Mouse (Mus musculus) CD8-positive naive resting alpha-beta T cell, adult 2 months (primary cell): ENCODE data around the gene Gkn2.

ENCODE experiments used
- DNase-seq, 2 experiments: peaks; one replicate each; pipeline ENCODE4 v3.0.0; 2022; ENCODE audit warnings: low read depth in 2 of 2, low spot score in 2 of 2

Gkn2 gene

DNA sequence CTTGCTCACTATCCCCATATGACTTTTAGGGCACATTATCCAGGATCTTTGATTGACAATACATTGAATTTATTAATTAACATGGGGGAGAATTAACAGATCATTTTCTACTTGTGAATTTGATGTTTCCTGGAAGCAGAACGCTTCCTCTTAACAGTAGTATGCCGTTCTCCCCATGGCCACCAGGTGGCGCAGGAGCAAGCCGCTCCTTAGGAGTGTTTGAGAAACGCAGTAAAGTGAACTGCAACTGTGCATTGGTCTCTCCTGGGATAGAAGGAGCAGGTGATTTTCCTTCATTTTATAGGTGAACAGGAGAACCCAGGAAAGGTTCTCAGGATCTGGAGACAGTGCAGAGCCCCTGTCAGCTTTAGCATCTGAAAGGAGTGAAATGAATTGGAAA is 26.0 kb downstream of the Gkn2 start:
- DNase-seq, result peak; percentile 69 to 76

DNA sequence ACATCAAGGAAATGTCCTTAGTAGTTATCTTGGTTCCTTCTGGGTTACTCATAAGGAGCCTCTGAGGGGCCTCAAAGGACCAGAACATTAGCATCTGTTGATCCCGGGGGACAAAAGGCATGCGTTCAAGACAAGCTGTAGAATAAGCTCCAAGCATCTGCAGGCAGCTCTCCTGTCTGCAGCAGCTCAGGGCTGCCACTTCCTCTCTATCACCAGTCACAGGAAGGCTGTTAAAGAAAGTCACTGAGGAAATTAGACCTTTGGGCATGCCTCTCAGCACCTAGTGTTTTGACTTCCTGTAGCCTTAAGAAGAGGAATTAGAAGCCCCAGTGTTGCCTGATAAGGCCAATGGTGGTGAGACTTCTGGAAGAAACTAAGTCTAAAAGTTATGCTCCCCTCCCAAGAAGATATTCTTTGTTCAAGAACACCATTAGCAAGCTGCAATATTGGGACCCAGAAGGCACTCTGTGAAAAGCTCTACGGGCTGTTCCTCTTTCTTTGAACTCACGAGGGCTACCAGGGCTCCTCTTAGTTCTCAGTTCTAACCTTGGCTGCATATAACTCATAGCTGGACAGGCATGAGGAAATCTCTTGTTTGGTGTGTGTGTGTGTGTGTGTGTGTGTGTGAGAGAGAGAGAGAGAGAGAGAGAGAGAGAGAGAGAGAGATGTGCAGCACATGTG is 26.9 kb downstream of the Gkn2 start:
- peak in 1 of 2 experiments; percentile 15 for DNase-seq

DNA sequence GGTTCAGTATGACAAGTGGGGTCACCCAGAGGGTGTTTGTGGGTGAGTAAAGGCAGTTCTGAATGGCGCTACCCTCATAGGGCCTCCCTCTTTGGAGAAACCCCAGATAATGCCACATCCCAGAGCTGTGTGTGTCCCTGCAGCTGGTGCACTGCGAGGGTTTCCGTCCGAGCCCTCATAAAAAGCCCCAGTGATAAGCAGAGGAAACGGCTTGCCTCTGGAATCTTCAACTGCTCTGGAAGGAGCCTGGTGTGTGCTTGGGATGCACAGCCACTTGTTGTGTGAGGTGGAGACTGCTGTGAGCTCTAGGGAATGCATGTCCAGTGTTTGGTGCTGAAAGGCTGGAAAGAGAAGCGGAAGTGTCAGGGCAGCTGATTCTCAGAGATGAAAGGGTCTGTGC is 28.3 kb downstream of the Gkn2 start:
- no peak for DNase-seq

DNA sequence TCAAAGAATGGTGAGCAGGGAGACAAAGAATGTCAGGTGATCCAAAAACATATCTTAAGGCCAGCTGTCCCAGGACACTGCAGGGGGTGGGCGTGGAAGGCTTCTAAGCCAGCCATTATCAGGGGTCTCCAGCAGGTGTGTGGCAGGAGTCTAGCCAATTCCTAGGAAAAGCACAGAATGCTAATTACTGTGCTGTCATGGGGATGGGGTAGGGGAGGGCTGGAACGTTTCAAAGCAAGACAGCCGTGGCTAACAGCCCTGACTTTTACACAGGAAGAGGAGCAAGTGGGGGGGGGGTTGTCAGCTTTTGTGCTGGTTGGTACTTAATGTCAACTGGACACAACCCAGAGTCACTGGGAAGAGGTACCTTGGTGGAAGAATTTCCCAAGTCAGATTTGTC is 38.9 kb downstream of the Gkn2 start:
- DNase-seq, result no peak

DNA sequence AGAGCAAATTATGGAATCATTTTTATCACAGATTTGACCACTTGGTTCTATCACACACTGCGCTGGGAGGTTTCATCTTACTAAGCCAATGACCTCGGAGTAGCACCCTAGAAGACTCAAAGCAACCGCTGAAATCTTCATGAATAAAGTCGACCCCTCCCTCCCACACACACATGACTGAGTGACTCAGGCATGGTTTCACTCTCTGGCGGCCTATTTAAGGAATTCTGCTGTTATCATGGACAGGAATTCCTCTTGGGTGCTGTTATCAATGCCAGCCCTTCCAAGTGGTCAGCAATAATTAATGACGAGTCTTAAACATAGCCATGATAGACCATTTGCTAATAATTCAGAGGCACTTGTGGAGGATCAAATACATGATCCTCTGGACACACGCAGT is 49.1 kb downstream of the Gkn2 start:
- DNase-seq, result no peak

DNA sequence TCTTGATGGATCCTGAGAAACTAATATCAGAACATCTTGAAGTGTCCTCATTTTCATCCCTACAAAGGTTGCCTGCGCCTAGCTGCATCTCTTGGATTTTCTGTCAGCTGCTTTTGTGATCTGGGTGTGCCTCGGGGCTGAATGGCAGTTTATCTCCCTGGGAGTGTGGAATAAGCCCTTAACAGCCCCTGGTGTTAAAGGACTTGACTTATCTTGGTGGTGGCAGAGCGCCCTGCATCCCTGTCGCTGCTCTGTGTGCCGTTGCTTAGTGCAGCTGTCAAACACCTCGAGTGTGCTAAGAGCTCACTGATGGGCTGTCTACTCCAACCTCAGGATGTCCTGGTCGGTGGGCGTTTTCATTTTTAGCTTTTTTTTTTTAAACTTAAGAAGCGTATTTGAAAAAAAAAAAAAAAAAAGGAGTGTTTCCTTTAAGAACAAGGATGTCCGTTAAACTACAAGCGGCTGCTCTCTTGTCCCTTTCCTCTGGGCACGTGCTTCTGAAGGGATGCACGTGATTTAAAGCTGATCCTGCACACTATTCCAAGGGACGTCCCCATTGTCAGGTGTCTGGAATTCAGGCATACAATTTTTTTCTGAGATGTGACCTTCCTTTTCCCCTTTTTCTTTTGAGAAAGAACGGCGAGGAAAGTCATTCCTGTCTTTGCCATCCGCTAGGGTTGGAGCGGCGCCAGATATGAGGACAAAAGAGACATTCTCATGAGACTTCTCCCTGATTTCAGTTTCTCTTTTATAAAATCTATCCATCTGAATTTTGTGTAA is 51.1 kb downstream of the Gkn2 start:
- no peak for DNase-seq

DNA sequence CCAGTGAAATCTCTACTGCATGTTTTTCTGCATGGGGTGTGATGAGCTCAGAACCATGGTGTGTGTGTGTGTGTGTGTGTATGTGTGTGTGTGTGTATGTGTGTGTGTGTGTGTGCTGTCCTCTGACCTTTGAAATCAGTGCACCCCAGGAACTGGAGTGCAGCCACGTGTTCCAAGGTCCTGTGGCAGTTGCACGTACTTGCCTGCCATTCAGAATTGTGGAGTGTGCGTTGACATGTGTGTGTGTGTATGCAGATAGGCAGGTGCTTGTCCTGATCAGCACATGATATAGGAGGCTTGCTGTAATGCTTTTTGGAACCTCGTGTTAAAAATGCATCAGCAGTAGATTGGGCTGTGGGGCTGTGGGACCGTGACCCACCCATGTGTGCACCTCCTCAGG is 53.8 kb downstream of the Gkn2 start:
- no peak for DNase-seq

DNA sequence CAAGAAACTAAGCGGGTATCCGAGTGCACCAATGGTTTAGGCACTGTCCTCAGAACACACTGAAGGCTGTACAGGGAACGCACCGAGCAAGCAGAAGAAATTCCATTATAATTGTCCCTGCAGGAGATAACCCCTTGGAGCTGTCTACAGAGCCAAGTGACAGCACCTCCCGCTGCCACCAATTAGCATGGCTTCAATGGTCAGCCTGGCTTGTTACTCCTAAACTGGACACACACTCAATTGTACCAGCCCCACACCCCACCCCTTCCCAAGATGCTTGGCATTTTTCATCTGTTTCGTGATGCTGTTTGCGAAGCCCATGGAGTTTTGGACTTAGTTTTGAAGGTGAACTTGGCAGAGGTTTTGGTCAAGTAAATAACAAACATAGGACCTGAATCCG is 54.5 kb downstream of the Gkn2 start:
- no peak for DNase-seq

DNA sequence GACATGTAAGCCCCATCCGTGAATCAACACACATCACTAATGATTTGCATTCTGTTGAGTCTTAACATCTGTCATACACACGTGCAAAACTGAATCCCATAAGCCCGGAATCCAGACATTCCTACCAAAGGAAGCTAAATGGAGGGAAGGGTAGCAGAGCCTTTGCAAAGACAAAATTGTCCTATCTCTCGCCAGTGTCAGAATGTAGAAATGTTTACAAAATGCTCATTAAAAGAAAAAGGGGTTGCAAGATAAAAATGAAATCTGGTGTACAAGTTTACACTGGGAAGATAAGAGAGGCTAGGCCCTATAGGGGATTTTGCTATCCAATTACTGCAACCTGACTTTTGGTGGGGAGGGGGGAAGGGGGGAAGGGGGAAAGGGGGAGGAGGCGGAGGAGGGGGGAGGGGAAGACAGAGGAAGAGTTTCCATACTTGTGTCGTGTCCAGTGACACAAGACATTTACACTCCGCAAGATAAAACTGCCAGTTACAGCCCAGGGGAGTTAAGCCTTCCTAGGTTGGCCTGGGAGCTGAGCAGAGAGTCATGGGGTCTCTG is 55.4 kb downstream of the Gkn2 start, which contains the start of gene Bmp10:
Gene Bmp10, plus strand, starts transcription at position 508 of the 558 bp plus-strand sequence.
- no peak for DNase-seq
